Mouse (Mus musculus): ENCODE results near the gene Med6.

The Med6 gene

DNA sequence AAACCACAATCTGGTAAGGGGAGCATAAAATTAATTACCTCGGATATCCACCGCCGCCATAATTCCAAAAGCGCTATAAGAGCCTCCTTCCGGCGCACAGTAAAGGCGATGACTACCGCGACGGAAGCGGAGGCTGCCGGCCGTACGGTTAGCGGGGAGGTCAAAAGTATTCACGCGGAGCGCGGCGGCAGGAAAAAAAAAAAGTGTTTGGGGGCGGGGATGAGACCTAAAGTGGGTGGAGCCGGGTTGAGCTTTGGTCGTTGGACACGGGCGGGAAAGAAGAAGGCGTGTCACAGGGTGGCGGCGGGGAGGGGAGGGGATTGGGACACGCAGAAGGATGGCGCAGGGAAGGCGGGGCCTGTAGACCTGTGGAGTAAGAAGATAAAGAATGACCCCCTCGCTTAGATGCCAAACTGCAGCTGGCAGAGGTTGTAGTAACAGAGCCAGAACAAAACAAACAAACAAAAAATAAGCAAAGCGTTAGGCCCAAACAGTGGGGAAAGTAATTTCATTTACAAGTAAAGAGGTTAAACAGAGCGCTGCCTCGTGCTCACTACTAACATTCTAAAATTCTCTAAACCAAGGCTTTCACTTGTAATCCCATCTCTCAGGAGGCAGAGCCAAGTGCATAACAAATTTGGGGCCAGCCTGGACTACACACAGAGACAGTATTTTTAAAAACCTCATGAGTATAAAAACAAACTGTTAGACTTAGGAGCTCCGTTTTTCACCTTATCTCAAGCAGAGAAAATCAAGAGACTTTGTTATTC lies at the start of gene Med6:
Gene Med6 (minus strand): TSS at position 107 of the 770 bp plus-strand sequence.
- in situ Hi-C loops (cut with MboI, MseI): loop anchor here (10.0 kb wide), 1 partner anchor 640 kb away; no protein-coding TSS in a partner anchor

DNA sequence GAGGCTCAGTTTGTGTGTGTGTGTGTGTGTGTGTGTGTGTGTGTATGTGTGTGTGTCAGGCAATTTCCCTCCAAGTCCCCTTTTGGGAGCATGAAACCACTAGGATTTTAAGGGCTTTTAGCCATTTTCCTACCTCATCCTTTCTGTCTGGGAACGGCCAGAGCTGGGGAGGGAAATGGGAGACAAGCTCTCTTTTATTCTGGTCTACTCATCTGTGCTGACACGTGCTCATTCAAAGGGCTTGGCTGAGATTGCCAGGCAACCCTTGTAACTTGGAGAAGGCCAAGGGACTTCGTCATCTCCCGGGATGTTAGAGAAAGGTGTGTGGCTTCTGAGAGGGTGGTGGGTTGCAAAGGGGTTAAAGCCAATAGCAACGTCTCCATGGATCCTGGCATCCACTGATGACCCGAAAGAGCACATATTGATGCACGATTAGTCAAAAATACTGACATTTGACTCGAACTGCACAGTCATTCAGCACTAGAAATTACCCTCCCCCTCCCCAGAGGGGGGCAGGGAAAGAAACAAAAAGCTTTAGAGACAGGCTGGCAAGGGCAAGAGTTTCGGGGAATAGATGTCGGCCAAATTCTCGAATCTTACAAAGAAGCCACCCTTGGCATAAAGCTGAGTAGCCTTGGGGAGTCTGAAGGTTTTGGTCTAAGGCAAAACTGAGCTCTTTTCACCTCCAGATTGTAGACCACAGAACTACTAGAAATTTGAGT lies 47.7 kb upstream of the Med6 start:
- in situ Hi-C loops (cut with MboI, MseI): loop anchor here (10.0 kb wide), 1 partner anchor 102 kb away; no protein-coding TSS in a partner anchor

DNA sequence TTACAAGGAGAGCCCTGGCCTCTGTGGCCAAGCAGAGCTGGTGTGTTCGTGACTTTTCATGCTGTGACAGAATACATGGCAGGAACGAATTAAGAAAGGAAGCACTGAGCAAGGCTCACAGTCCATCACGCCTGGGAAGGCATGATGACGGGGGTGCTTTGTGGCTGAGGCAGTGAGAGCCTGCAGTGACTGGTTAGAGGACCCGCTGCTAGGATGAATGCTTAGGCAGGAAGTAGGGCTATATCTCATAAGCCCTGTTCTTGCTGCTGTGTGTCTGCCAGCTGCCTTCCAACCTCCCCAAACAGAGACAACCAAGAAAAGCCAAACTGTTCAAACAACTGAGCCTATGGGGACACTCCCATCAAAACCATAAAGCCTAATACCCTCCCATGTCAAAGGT lies 45.8 kb upstream of the Med6 start:
- in situ Hi-C loops (cut with MboI, MseI): loop anchor here (10.0 kb wide), 1 partner anchor 104 kb away; no protein-coding TSS in a partner anchor

DNA sequence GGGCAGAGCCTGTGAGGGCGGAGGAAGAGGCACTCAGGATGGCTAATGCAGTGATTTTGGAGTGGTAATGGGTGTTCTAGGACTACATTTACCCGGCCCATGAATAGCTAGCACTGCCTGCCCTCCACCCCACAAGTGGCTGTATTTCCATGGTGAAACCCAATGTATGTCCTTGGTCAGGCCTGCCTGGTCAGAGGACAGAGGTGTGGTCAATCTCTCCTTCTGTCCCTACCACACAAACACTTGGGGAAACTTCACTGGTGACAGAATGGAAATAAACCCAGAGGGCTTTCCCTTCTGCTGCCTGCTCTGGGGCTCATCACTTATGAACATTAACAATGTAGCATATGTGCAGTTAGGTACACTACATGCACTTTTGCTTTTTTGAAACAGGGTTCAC lies 38.4 kb upstream of the Med6 start:
- in situ Hi-C loops (cut with MboI, MseI): no loop called here

DNA sequence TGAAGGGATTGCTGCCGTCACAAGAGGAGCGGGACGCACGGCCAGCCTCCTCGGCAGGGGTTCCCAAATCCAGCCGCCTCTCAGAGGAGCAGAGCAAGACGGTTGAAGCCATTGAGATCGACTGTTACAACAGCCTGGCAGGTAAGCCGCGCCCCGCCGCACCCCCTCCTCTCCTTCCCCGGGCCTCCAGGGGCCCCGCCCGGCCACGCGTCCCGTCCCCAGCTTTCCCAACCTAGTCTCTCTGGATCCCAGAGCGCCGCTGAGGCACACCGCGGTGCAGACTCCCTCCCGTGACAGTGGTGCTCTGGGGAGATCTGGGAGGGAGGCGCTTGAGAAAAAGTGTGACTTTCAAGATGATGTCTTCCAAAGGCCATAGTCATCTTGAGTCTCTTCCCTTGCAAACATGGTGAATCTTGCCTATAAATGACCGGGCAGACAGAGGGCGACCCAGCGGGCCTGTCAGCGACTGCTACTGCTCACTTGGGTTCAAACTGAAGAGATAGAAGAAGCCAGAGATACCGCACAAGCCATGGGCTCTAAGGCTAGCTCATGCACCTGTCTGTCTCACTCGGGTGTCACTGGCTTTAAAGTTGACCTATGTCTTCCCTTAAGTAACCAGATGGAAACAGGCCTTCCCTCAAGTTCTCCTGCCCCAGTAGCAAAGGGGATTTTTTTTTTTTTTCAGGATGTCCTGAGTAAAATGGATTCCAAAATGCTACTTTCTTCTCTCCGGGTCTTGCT lies 37.0 kb upstream of the Med6 start:
- in situ Hi-C loops (cut with MboI, MseI): no loop called here

DNA sequence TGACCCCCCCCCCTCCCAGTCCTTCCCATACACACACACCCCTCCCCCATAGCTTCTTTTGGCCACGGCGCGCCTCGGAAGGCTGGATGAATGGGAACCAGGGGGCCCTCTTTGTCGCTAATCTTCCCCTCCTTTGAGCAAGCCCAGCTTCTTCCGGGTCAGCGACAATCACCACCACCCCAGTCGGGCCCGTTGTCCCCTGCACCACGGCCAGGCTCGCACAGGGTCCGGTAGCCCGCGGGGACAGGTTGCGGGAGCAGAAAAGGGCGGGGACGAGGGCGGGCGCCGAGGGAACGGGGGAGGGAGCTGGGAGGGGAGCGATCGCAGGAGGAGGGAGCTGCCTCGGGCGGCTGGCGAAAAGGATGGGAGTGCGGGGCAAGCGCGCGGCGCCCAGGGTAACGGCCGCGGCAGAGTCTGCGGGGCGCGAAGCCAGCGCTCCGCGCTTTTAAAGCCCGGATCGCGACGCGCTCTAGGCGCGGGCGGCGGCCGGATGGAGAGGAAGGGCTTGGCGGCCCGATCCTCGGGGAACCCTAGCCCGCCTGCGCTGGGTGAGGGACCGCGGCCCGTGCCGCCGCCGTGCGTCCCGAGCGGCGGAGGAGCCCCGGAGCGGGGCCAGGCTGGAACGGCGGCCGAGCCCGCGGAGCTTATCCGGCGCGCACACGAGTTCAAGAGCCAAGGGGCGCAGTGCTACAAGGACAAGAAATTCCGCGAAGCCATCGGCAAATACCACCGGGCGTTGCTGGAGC lies 36.3 kb upstream of the Med6 start, which contains the start of gene Ttc9:
Gene Ttc9 (plus strand): TSS at position 335 of the 746 bp plus-strand sequence.
- in situ Hi-C loops (cut with MboI, MseI): no loop called here

DNA sequence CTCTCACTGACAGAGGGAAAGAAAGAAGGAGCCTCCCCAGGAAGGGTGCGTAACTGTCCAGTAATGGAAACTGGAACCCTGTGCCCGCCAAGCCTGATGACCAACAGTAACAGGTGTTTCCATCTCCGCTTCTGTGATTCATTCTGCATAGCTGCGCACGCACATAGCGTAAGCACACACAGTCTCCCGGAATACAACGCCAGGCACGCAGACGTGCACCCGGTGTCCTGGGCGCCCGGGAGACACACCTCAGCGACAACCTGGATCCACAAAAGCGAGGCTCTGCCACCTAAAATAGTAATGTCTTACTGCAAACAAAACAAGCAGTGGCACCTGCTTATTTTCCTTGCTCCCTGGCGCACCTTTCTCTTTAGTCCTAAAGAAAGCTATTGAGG lies 35.7 kb upstream of the Med6 start:
- in situ Hi-C loops (cut with MboI, MseI): no loop called here

DNA sequence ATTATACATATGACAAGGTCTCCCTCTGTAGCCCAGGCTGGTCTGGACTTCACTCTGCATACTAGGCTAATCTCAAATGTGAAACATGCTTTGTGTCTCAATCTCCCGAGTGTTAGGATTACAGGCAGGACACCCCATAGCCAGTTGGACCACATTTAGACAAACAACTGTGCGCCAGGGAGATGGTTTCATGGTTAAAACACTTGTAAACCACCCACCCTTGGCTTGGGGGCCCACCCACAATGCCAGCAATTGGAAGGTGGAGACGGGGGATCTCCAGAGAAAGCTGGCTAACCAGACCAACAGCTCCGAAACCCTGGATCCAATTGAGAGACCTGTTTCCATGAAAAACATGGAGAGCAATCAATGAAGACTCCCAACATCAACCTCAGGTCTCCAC lies 33.3 kb upstream of the Med6 start:
- in situ Hi-C loops (cut with MboI, MseI): no loop called here

DNA sequence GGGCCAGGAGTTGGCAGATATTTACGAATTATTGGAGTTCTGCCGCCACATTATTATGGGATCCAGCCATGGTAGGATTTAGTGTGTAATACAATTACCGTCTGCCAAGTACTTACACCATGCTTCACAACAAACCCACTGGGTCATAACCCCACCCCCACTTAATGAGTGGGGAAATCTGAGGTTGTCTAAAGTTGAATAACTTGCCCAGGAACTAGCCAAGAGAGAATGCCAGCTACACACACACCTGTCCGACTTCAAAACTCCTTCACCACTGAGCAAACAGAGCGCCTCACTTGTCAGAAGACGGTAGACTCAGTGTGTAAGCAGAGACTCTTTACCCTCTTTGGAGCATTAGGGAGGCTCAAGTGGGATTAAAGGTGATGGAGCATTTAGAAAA lies 32.6 kb upstream of the Med6 start:
- in situ Hi-C loops (cut with MboI, MseI): no loop called here

DNA sequence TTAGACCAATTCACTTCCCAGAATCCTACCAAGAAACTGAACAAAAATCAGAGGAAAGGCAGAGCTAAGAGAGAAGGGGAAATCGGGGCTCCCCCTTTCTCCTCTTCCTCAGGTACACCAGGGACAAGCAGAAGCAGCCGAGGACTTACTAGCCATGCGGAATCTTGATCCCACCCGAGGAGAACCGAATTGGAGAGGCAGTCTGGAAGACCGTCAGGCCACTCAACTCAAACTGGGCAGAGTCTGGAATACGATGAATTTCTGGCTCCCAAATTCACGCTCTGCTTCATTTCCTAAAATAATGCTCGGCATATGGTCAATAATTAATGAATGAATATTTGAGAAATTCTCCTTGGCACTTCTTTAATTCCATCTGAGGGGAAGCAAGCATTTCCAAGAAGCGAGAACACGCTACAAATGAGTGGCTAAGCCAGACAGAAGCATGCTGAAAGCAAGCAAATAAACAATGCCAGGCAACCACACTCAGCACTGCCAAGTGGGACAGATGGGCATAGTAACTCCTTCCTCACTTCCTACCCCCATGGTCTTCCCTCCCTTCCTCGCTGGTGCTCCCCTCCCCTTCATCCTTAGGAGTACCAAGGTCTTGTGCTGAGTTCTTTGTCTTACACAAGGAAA lies 31.5 kb upstream of the Med6 start:
- in situ Hi-C loops (cut with MboI, MseI): no loop called here

DNA sequence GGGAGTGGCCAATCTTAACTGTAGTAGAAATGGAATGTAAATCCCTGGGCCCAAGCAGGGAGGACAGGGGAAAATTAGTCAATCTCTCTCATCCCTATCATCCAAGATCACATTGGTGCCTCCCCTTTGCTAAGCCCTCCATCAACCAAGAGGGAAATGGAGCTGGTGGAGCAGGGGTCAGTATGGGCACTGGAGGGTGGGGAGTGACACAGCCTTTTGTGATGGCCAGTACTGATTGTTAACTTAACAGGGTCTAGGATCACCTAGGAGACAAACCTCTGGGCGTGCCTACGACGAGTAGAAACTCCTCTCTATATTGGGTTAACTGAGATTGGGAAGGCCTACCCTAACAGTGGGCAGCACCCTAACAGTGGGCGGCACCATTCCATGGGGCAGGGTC lies 28.6 kb upstream of the Med6 start:
- in situ Hi-C loops (cut with MboI, MseI): no loop called here

DNA sequence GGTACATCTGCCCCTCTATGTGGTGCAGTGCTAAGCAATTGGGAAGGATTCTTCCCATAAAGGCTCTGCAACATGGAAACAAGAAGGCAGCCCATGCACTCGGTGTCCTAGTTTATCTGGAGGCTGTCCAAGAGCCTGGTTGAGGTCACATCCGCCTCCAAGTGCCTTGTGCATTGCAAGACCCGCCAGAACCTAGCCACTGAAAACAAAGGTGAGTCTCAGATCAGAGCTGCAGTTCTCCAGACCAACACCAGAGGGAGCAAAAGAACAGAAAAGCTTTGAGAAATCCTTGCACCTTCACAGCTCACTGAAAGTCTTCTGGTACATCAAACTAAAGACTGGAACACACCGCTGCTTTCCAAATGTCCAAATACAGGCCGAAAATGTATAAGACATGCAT lies 24.5 kb upstream of the Med6 start:
- in situ Hi-C loops (cut with MboI, MseI): loop anchor here (5.0 kb wide), 1 partner anchor 163 kb away; the partner anchor contains the start of gene Map3k9

DNA sequence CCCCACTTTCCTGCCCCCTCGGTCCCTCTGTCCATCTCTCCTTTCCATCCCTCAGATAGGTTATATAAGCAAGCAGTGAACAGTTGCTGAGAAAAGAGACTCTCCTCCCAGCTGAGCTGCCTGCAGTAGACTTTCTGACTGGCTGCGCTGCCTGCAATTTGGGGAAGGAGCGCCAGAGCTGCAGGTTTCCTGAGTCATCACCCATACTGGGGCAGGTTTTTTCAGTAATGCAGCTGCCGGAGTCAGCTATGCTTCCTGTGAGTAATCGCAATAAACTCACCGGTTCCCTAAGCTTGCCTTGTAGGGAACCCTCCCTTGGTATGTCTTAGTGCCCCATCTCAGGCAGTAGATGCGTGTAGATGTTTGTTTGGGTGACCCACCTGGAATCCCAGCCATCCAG lies 22.2 kb upstream of the Med6 start:
- in situ Hi-C loops (cut with MboI, MseI): loop anchor here (5.0 kb wide), 1 partner anchor 165 kb away; the partner anchor contains the start of gene Map3k9

DNA sequence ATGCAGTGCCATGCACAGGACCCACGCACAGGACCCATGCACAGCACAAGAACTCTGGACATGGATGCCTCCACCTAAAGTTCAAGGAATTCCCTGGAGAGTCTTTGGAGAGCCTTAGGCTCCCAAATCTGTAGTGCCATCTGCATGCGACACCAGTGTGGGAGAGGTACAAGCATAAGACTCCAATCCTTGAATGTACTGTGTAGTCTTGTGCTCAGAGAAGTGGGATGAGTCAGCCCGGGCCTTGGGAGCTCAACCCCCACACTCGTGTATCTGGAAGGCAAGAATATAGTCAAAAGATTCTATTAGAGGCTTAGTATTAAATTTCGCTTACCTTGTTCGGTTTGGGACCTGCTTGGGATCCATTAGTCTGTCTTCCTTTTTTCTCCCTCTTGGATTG lies 21.0 kb upstream of the Med6 start:
- in situ Hi-C loops (cut with MboI, MseI): loop anchor here (5.0 kb wide), 1 partner anchor 166 kb away; the partner anchor contains the start of gene Map3k9

DNA sequence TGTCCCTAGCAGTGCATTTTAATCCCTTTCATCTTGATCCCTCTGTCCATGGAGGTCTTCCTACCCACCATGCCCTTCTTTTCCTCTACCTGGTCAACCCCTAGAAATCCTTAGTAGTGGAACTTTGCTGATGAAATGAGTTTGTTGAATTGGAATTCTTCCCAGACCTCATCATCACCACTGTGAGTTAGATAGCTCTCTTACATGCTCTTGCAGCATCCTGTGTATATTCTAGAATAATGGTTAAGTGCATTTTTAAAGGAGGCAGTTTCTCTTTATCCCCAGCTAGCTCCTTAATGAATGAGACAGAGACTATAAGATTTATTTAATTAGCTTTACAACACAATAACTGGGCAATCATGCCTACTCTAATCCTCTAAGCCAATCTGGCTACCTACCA lies 14.6 kb upstream of the Med6 start:
- in situ Hi-C loops (cut with MboI, MseI): no loop called here

DNA sequence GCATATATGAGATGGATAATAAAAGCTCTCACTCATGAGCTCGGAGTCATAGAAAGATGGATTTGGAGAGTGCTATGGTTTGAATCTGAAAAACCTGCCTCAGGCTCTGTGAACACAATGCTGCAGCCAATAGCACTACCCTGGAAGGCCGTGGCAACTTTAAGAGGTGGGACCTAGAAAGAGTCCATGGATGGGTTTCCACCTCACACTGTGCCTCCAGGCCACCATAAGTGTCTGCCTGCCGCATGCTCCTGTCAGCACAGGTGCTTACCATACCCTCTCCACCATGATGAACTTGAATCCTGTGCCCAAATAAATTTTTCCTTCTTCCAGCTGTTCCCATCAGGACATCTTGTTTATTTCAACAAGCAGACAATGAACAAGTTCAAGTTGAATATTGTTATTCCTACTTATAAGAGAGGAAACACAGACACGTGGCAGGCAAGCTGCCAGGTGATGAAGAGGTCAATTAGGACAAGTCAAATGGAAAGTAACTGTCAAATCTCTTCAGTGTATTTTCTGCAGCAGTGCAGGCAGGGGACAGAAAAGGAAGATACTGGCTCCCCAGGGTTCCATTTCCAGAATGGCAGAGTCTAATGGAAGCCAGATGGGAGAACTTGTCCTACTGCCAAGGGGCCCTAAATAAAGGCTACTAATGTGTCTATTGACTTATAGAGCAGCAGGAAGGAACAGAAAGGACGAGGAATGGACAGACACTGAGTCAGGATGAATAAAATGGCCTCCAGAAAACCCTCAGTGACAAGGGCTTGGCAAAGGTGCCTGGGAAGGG lies 10.4 kb upstream of the Med6 start:
- in situ Hi-C loops (cut with MboI, MseI): no loop called here

DNA sequence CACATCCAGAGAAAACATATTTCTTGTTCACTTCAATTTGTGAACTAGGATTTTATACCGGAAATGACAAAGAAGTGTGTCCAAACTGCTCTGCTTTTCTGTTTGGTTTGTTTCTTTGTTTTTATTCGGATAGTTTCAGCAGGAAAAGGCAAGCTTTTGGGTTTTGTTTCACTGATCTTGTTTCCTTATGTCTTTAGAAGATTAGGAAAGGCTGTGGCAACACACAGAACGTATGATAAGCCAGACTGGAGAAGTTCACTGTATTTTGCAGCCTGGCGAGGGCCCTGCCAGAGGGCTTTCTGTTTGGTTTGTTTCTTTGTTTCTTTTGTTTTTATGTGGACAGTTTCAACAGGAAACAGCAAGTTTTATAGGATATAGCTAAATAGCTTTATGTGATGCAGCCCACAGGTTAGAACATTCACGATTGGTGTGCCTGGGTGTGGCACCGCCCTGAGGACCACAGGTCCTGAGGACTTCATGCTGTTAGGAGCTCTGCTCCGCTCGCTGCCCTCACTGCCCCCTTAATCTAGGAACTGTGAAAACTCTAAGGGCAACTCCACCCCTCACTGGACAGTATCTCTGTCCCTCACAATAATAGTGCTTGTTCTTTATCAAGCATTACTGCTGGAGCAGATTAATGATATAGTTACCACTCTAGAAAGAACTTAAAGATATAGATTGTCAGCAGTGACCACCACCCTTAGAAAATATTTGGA lies 1.9 kb upstream of the Med6 start:
- in situ Hi-C loops (cut with MboI, MseI): loop anchor here (10.0 kb wide), 1 partner anchor 642 kb away; no protein-coding TSS in a partner anchor

DNA sequence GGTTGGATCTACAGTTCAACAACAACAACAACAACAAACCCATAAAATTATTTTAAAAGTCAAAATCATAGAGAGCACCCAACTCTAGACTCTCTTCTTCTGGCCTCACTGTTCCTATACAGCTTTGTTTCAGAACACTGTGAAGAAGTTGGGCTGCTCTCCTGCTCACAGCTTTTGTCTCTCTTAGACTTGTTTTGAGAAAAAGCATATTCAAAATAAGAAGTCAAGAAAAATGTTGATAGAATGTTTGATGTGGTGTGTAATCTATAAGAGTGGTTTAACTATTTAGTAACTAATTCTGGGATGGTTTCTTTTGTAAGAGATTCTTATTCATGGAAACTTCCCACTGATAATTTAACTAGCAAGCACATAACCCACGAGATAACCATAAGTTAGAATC lies 26.4 kb downstream of the Med6 start, which contains the start of gene Adam21:
Gene Adam21 (minus strand): TSS at position 101 of the 400 bp plus-strand sequence.
- in situ Hi-C loops (cut with MboI, MseI): no loop called here

DNA sequence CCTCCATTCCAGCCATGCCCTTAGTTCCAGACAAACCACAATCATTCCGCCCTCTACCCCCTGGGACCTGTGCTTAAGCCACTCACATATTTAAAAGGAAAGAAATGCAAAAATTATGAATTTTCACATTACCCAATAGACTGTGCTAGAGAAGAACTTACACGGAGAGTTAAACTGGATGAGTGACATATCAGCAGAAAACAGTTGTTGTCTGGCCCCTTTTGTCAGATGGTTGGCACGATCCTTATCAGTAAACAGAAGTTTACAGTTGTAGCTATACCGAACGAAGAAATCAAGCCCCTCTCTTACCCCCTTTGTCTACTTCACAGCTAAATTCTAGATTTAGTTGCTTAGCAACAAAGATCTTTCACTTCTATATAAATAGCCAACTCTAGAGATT lies 26.9 kb downstream of the Med6 start:
- in situ Hi-C loops (cut with MboI, MseI): no loop called here
